Mouse (Mus musculus) thymus, adult 2 months (tissue): Measurements from ENCODE around the gene Dstn.

ENCODE experiments used
- CTCF ChIP-seq: fragments of 200-500 bp; IDR thresholded peaks from 2 replicates; pipeline ENCODE4 v1.5.1; 2012; ENCODE audit warnings: mild to moderate bottlenecking, control low read depth, low read length, moderate library complexity, borderline replicate concordance; ENCODE audit not compliant: control insufficient read depth, poor library complexity, insufficient read depth; ENCODE audit errors: extremely low read depth
- POLR2A ChIP-seq: fragments of 200-500 bp; IDR thresholded peaks from 2 replicates; pipeline ENCODE4 v1.6.1; 2012; ENCODE audit warnings: mild to moderate bottlenecking, low read length, control low read depth, moderate library complexity; ENCODE audit not compliant: control insufficient read depth, poor library complexity, insufficient read depth; ENCODE audit errors: extremely low read depth

DNA sequence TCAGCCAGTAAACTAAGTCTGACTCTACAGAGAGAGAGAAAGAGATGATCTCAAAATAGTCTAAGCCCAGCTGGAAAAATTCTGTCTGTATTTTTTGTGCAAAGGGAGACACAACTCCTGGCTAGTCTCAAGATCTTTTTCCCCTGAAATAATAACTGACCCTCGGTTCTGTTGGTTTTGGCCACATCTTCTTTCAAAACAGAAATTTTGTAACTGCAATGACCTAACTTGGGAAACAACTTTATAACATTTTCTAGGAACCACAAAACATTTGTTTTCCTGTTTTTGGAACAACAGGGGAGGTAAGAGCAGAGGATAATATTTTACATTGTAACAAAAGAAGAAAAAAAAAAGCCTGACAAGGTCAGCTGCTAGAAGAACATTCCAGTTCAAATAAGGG, 39.1 kb upstream of the Dstn start:
- TF ChIP-seq POLR2A (no peak), CTCF (no peak)
